Mouse (Mus musculus) mouse embryonic stem cell (cell line): ENCODE measurements around the gene Slc44a4.
"Not testable (repeated sequence)": the region's sequence is repeated elsewhere in the genome, so short reads cannot be mapped to it uniquely, and the experiment has no call there.

Source experiments
- in situ Hi-C, 2 experiments: fragments of 300-500 bp; cut with MboI; formaldehyde crosslinking; loops; 1 replicate in 1 of 2; 3 replicates in 1 of 2; pipeline ENCODE4 v1.14.3; 2019 to 2020; ENCODE audit warnings: low sequenced_read_pairs in 2 of 2, low pct_unique_long_range_greater_than_20kb in 1 of 2, mixed read lengths in 1 of 2; ENCODE audit not compliant: unreplicated experiment in 1 of 2

Slc44a4 gene

GRCm38 (mm10) chr17:34897373-34898159 lies 16.7 kb upstream of the Slc44a4 start:
- in situ Hi-C loops: no loop called here

GRCm38 (mm10) chr17:34898160-34898586 lies 16.1 kb upstream of the Slc44a4 start, which contains the start of the genes C2 and Ehmt2:
C2 (minus strand) TSS chr17:34898265.
Ehmt2 (plus strand) TSS chr17:34898469.
- in situ Hi-C loops: no loop called here

GRCm38 (mm10) chr17:34898706-34899052 lies 15.6 kb upstream of the Slc44a4 start:
- in situ Hi-C loops: no loop called here

GRCm38 (mm10) chr17:34899053-34899889 lies 15.0 kb upstream of the Slc44a4 start:
- in situ Hi-C loops: no loop called here

GRCm38 (mm10) chr17:34899890-34900243 lies 14.4 kb upstream of the Slc44a4 start:
- in situ Hi-C loops: no loop called here

GRCm38 (mm10) chr17:34900826-34901225 lies 13.4 kb upstream of the Slc44a4 start:
- in situ Hi-C loops: not testable (repeated sequence)

GRCm38 (mm10) chr17:34901948-34902347 lies 12.3 kb upstream of the Slc44a4 start:
- in situ Hi-C loops: not testable (repeated sequence)

- in situ Hi-C loops: no loop called here
Observed at GRCm38 (mm10) chr17:34902895-34903294, 11.4 kb upstream of the Slc44a4 start.

GRCm38 (mm10) chr17:34910982-34911381 lies 3.3 kb upstream of the Slc44a4 start:
- in situ Hi-C loops: no loop called here

- in situ Hi-C loops: no loop called here
Observed at GRCm38 (mm10) chr17:34911945-34912351, 2.3 kb upstream of the Slc44a4 start.

GRCm38 (mm10) chr17:34915410-34915831 lies 1.2 kb downstream of the Slc44a4 start:
- in situ Hi-C loops: no loop called here

GRCm38 (mm10) chr17:34916316-34916715 lies 2.0 kb downstream of the Slc44a4 start:
- in situ Hi-C loops: no loop called here

GRCm38 (mm10) chr17:34917188-34917587 lies 2.9 kb downstream of the Slc44a4 start:
- in situ Hi-C loops: no loop called here

GRCm38 (mm10) chr17:34922939-34923338 lies 8.7 kb downstream of the Slc44a4 start:
- in situ Hi-C loops: no loop called here

GRCm38 (mm10) chr17:34924258-34924657 lies 10.0 kb downstream of the Slc44a4 start:
- in situ Hi-C loops: no loop called here

- in situ Hi-C loops: loop anchor here in 1 of 2 experiments (25.0 kb wide), 1 partner anchor 215 kb away; no protein-coding TSS in a partner anchor
Observed at GRCm38 (mm10) chr17:34927306-34928019, 13.2 kb downstream of the Slc44a4 start.

GRCm38 (mm10) chr17:34928841-34929240 lies 14.6 kb downstream of the Slc44a4 start:
- in situ Hi-C loops: loop anchor here in 1 of 2 experiments (25.0 kb wide), 1 partner anchor 217 kb away; no protein-coding TSS in a partner anchor

GRCm38 (mm10) chr17:34931061-34931734 lies 16.9 kb downstream of the Slc44a4 start, which contains the start of gene Neu1:
Neu1 (plus strand) TSS chr17:34931253.
- in situ Hi-C loops: loop anchor here in 1 of 2 experiments (25.0 kb wide), 1 partner anchor 219 kb away; no protein-coding TSS in a partner anchor
